Mouse (Mus musculus) adrenal gland, postnatal 4 days (tissue): ENCODE measurements around the gene Gm11060. TPM values are rescaled to one million over a fixed set of nuclear protein-coding genes. Genes with fewer than 3 reads are reported as not detected.

Experiments
- DNase-seq, 2 experiments: peaks; one replicate each; pipeline ENCODE4 v3.0.0; 2021 to 2022; ENCODE audit warnings: low spot score in 2 of 2, mixed read lengths in 2 of 2
- long read RNA-seq, 2 experiments: library from polyadenylated mRNA; stranded (forward); transcript quantifications; one replicate each; pipeline ENCODE4 v2.0.0; 2021
- total RNA-seq, 2 experiments: library from RNA; stranded (reverse); gene quantifications; 2 replicates each; pipeline ENCODE4 v1.2.3; 2021

Gene Gm11060
- total RNA-seq, result not detected
- long read RNA-seq, experiment 1, result 0 reads
- long read RNA-seq, experiment 2, result 0 reads

- DNase-seq, result no peak
Measured at GRCm38 (mm10) chr2:105091718-105092117, at the start of gene Gm11060. Gm11060 (plus strand) TSS chr2:105092018.

- no peak for DNase-seq
Measured at GRCm38 (mm10) chr2:105043152-105043551, 48.7 kb upstream of the Gm11060 start.

GRCm38 (mm10) chr2:105048301-105048700 lies 43.5 kb upstream of the Gm11060 start:
- DNase-seq, result no peak

- no peak for DNase-seq
Measured at GRCm38 (mm10) chr2:105055529-105055928, 36.3 kb upstream of the Gm11060 start.

- no peak for DNase-seq
Measured at GRCm38 (mm10) chr2:105058577-105059116, 33.2 kb upstream of the Gm11060 start.

GRCm38 (mm10) chr2:105062741-105063372 lies 29.0 kb upstream of the Gm11060 start:
- DNase-seq, result no peak

GRCm38 (mm10) chr2:105072496-105072895 lies 19.3 kb upstream of the Gm11060 start:
- no peak for DNase-seq

GRCm38 (mm10) chr2:105074196-105074595 lies 17.6 kb upstream of the Gm11060 start:
- no peak for DNase-seq

GRCm38 (mm10) chr2:105075809-105076208 lies 16.0 kb upstream of the Gm11060 start:
- no peak for DNase-seq

- DNase-seq, result no peak
Measured at GRCm38 (mm10) chr2:105077151-105077550, 14.7 kb upstream of the Gm11060 start.

GRCm38 (mm10) chr2:105082256-105082790 lies 9.5 kb upstream of the Gm11060 start:
- no peak for DNase-seq

GRCm38 (mm10) chr2:105084035-105084434 lies 7.8 kb upstream of the Gm11060 start:
- no peak for DNase-seq

GRCm38 (mm10) chr2:105086081-105086480 lies 5.7 kb upstream of the Gm11060 start:
- DNase-seq, result no peak

GRCm38 (mm10) chr2:105088005-105088404 lies 3.8 kb upstream of the Gm11060 start:
- no peak for DNase-seq

- no peak for DNase-seq
Measured at GRCm38 (mm10) chr2:105089083-105089482, 2.7 kb upstream of the Gm11060 start.

- DNase-seq, result no peak
Measured at GRCm38 (mm10) chr2:105089581-105090508, 2.0 kb upstream of the Gm11060 start.

GRCm38 (mm10) chr2:105090991-105091390 lies 827 bp upstream of the Gm11060 start:
- DNase-seq, result no peak

GRCm38 (mm10) chr2:105097294-105097953 lies 5.6 kb downstream of the Gm11060 start:
- no peak for DNase-seq

GRCm38 (mm10) chr2:105099410-105099809 lies 7.6 kb downstream of the Gm11060 start:
- DNase-seq, result no peak

- no peak for DNase-seq
Measured at GRCm38 (mm10) chr2:105100541-105100940, 8.7 kb downstream of the Gm11060 start.

- DNase-seq, result peak in 1 of 2 experiments; percentile 47
Measured at GRCm38 (mm10) chr2:105108703-105109158, 16.9 kb downstream of the Gm11060 start.
